Mouse (Mus musculus) kidney, postnatal 14 days (tissue): ENCODE data around the gene A830005F24Rik.
A peak's percentile ranks its signal among the peaks of the same experiment; 100 is the strongest.

ENCODE experiments used
- DNase-seq: peaks from one replicate; pipeline ENCODE4 v3.0.0; 2022; ENCODE audit warnings: mixed read lengths

The A830005F24Rik gene

GRCm38 (mm10) chr13:48545476-48546281 lies 32.3 kb downstream of the A830005F24Rik start:
- peak; percentile 100 for DNase-seq

DNA sequence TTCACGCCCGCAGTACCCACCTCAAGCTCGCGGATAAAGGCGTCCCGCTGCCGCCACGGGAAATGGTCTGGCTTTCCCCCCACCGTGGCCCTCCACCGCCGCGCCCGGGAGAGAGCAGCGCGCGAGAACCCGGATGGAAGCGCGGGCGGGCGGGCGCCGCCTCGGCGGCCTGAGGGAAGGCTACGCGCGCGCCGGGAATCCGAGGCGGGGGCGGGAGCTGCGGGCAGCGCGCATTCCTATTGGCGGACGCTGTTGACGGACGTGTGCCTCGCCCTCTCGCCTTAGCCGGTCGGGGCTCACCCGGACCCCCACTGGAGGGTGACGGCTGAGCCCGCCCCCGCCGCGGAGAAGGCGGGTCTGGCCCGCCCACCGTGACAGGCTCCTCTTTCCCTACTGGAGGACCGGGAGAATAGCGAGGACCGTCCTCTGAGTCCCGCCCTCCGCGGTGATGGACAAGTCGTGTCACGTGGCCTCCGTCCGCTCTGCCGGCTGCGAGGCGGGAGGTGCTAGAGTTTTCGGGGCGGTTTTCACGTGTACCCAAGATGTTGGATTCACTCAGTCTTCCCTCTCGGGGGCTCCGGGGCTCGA lies 33.1 kb downstream of the A830005F24Rik start:
- peak; percentile 100 for DNase-seq

DNA sequence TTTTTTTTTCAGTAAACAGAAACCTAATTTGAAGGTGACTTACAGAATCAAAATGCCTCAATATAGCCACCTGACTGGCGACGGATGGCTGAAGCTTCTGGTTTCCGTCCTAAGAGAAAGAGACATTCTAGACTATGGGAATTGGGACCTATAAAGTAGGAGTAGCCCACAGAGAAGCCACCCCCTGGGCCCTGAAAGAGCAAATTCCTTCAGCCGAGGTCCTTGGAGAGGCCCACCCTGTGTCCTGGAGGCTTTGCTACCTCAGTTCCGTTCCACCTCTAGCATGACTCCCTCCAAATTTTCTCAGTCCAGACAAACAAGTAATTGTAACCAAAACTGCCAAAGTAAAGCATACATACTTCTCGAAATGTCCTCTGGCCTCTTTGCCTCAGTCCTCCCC lies 34.3 kb downstream of the A830005F24Rik start:
- no peak for DNase-seq

DNA sequence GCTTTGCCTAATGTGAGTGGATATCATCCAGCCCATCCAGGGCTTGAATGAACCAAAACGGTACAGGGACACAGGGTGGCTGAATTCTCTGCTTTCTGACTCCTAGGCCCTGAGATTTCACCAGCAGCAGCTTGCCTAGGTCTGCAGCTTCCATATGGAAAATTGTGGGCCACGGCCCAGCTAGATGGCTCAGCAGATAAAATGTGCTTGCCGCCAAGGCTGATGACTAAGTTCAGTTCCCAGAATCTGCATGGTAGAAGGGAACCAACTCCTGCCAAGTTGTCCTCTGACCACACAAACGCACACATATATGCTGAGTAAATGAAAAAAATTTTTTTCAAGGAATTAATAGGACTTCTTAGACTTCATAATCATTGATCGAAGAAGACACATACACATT lies 34.9 kb downstream of the A830005F24Rik start:
- no peak for DNase-seq

DNA sequence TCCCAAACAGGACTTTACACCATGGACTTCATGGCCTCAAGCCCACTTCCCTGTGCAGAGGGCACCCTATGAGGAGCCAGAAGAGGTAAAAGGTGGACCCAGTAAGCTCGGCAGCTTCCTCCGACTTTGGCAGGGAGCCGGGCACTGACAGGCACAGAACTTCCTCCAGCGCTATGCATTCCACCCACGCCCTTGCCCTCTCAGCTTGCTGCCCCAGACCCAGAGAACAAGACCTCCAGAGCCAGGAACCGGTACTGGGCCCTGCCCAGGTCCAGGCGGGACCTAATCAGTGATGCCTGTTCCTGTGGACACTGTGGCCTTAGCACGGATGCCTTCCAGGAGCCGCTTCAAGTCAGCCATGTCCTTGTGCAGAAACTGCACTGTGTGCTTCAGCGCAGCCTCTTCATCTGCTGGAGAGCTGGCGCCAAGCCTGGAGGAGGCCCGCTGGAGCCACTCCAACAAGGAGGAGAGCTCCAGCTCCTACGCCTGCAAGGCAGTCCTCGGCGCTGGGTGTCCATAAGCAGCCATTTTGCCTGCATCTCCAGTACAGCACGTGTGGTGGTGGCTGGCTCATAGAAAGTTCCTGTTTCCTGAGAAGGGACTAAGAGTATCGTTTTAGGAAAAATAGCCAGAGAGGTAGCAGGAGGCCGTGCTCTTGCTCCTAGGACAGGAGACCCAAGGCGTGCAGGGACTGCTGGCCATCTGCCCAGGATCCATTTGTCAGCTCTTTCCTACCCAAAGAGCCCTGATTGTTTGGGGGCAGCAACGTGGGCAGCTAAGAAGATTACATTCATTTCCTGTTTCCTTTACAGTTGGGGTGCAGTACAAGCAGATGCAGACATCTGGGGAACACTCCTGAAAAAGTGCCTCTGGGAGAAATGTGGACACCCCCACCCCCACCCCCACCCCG lies 39.1 kb downstream of the A830005F24Rik start:
- peak; percentile 93 for DNase-seq

DNA sequence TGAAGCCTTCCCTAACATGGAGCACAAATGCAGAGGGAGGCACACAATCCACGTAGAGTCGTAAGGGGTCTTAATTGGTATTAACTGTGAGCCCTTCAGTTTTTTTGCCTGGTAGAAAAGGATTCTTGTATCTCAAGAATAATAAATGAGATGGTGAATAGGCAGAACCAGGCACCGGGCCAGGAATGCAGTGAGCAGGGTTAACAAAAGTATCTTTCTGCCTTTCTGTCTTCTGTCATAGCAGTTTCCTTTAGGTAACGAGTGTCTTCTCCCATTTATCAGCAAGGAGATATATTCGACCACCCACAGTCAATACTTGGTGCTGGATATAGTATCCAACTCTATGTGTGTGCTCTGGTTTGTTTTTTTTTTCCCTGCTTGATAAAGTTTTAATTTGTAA lies 40.1 kb downstream of the A830005F24Rik start:
- DNase-seq = no peak

DNA sequence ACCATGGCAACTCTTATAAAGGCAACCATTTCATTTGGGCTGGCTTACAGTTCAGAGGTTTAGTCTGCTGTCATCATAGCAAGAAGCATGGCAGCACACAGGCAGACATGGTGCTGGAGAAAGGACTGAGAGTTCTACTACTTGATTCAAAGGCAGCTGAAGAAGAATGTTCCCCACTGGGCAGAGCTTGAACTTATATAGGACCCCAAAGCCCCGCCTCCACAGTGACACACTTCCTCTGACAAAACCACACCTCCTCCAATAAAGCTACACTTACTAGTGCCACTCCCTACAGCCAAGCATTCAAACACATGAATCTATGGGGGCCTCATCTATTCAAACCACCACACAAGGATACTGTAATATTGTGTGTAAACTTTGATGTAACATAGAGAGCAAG lies 41.2 kb downstream of the A830005F24Rik start:
- no peak for DNase-seq

GRCm38 (mm10) chr13:48555976-48556375 lies 42.6 kb downstream of the A830005F24Rik start:
- no peak for DNase-seq

DNA sequence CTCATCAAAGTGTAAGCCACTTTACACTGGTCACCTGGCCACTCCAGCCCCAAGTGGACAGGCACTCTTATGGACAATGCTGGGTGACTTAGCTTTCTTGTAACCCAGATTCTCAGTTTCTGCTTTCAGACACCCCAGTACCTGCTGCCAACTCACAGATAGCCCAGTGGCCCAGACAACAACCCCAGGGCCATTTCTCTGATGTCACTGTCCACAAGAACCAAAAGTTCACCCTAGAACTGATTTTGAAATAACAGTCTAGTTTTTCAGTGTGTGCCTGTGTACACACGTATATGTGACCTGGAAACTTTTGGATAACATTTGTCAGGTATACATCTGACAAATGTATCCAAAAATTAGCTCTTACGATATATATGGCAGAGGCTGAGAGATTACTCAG lies 48.1 kb downstream of the A830005F24Rik start:
- no peak for DNase-seq

- no peak for DNase-seq
Measured at GRCm38 (mm10) chr13:48562336-48562735, 49.0 kb downstream of the A830005F24Rik start.
